Mouse (Mus musculus): ENCODE data around the gene Ubap2l.
A peak's percentile ranks its signal among the peaks of the same experiment; 100 is the strongest.

Ubap2l gene

GRCm38 (mm10) chr3:90065553-90065952 lies 13.1 kb upstream of the Ubap2l start:
- peak; percentile 80 for DNase-seq

GRCm38 (mm10) chr3:90064383-90064782 lies 12.0 kb upstream of the Ubap2l start:
- DNase-seq, result peak; percentile 9

DNA sequence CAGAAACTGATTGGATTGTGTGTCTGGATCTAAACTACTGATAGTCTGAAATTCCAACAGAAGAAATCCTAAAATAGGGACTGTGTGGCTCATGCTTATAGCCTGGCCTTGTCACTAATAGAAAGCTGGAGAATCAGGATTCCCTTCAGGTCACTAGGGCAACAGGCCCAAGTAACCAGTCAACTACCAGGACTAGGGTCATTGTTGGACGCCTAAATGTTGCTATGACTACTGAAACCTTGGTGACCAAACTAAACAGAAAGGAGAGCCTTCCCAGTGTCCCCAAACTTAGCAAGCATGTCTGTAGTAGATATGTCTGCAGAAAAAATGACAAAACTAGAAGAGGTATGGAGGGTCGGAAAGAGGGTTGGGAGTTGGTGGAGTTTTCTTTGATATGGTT lies 10.1 kb upstream of the Ubap2l start:
- peak; percentile 69 for DNase-seq

DNA sequence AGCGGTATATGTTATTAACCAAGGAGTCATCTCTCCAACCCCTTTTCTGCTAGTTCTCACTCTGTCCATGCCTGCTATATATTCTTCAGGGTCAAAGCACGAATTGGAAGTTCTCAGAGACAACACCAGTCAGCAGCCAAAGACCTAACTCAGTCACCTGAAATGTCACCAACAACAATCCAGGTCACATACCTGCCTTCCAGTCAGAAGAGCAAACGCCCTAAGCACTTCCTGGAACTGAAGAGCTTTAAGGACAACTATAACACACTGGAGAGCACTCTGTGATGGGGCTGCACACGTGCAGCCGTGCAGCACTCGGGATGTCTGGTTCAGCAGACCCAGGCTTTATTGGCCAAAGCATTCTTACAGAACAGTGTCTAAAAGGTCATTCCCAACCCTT lies 9.1 kb upstream of the Ubap2l start:
- peak; percentile 69 for DNase-seq

DNA sequence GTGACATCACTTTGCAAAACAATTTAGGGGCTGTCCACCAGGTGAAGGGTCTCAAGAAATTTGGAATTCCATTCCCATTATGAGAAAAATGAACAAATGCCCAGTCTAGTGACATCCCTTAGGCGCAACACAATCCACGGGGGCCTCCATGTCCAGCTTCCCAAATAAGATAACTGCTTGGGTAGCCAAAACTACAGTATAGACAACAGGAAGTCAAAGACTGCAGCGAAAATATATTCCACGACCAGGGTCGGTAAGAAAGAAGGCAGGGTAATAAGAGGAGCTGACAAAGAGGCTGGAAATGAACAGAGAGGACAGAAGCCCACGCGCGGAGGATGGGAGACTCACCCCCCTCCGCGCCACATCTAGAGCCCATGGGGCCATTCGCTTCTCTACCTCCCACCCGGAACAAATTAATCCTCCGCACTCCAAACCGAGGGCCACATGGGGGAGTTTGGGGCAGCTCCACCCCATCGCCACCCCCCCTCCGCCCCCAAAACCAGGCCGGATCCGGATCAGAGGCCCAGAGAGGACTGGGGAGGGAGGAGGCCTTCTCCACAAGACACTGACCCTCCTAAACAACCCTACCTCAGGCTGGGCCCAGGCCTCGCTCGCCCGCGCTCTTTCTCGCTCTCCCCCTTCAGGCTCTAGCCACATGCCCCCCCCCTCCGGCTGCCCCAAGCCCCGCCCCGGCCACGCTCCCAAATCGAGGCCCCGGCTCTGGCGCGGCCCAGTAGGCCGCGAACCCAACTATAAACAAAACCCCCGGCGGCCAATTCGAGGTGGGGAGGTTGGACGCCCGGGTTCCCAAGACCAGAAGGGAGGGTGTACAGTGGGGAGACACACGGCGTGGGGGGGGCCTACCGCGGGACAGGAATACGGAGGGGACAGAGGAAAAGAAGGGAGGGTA lies 732 bp downstream of the Ubap2l start, which contains the start of gene 4933434E20Rik:
TSS of gene 4933434E20Rik (plus strand) at position 196 of the 910 bp plus-strand sequence.
- DNase-seq, result peak; percentile 98

- DNase-seq, result no peak
These were observed 2.7 kb downstream of the Ubap2l start for GRCm38 (mm10) chr3:90049691-90050090.

GRCm38 (mm10) chr3:90036263-90036662 lies 16.2 kb downstream of the Ubap2l start:
- DNase-seq, result no peak

GRCm38 (mm10) chr3:90034653-90035052 lies 17.8 kb downstream of the Ubap2l start:
- no peak for DNase-seq

GRCm38 (mm10) chr3:90016626-90017025 lies 35.8 kb downstream of the Ubap2l start:
- DNase-seq, result no peak

- DNase-seq, result no peak
These were observed 42.1 kb downstream of the Ubap2l start for GRCm38 (mm10) chr3:90010291-90010690.

DNA sequence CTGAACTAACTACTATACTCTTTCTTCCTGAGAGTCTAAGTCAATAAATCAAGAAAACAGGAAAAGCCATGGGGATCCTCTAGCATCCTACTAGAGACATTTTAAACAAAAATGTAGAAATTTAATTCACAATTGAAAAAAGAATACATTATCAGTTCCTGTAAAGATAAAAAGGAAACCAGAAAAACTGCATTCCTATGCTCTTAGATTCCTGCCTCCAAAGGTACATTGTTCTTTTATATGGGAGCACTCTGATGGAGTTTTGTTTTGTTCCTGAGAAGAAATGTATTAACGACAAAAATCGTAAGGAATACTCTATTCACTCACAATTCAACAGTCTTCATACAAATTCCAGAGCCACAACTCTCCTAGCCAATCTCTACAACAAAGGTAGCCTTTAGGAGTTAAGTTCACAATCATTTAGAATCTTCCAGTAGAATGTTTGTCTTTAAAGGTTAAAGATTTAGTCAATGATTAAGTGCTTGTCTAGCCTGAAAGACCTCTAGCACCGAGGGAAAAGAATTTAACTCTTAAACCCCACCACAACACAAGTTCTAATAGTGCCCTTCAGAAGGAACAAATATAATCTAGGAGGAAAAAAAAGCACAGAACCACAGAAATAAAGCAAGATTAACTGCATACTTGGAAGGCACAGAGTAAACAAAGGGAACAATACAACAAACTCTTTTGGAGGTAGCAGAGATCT lies 48.2 kb downstream of the Ubap2l start:
- DNase-seq, result no peak

- no peak for DNase-seq
These were observed 52.6 kb downstream of the Ubap2l start for GRCm38 (mm10) chr3:89999830-90000229.

- no peak for DNase-seq
These were observed 53.3 kb downstream of the Ubap2l start for GRCm38 (mm10) chr3:89999090-89999489.

GRCm38 (mm10) chr3:89998612-89999054 lies 53.8 kb downstream of the Ubap2l start, which contains the start of gene Hax1:
Gene Hax1, minus strand, starts transcription at chr3:89998780.
- DNase-seq, result peak; percentile 99

DNA sequence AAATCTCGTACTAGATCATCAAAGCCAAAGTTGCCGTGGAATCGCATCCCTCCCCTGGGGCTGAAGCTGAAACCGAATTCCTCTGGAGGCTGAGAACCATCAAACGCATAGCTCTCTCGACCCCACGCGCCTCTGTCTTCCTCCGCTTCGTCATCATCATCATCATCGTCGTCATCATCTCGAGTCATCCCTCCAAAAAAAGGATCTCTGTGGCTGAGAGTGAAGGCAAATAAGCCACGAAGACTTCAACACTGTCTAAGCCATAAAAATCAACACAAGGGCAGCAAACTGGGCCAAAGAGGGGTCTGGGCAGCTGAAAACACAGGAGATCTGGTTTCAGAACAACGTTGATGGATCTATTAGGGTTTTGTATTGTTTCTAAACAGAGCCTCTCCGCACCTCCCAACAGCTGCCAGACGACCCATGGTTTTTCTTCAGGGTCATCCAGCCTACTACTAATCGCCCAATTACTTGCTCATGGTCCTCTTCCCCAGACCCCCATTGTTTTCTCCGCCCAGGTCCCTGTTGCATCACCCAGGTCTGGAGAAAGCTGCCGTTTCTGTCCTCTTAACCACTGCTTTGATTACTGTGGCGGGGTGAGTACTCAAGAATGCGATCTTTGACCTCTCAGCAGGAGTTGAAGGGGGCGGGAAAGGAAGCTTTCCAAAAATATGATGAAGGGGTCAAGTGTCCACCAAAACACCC lies 54.5 kb downstream of the Ubap2l start:
- no peak for DNase-seq

- peak; percentile 51 for DNase-seq
These were observed 57.5 kb downstream of the Ubap2l start for GRCm38 (mm10) chr3:89994807-89995515.

GRCm38 (mm10) chr3:89987822-89988221 lies 64.6 kb downstream of the Ubap2l start:
- DNase-seq, result peak; percentile 35

- DNase-seq, result peak; percentile 25
These were observed 65.2 kb downstream of the Ubap2l start for GRCm38 (mm10) chr3:89987211-89987610.

GRCm38 (mm10) chr3:89982426-89982825 lies 70.0 kb downstream of the Ubap2l start:
- no peak for DNase-seq

GRCm38 (mm10) chr3:89976859-89977258 lies 75.6 kb downstream of the Ubap2l start:
- no peak for DNase-seq

DNA sequence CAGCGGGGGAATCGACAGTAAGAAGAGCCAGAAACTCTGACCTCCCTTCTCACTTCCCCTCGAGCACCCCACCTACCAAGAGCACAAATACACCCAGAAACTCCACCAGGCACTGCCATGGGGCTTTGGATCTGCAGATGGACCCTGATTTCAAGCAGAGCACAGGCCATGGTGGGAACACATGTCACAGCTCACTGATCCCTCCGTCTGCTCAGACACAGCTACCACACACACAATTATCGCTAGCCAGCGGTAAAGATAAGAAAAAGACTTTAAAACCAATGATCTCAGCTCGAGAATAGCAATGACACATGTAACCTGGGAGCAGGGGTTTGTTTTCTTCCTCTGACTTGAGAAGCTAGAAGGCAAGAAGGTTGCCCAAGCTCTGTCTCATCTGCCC lies 83.9 kb downstream of the Ubap2l start:
- DNase-seq, result peak; percentile 79

DNA sequence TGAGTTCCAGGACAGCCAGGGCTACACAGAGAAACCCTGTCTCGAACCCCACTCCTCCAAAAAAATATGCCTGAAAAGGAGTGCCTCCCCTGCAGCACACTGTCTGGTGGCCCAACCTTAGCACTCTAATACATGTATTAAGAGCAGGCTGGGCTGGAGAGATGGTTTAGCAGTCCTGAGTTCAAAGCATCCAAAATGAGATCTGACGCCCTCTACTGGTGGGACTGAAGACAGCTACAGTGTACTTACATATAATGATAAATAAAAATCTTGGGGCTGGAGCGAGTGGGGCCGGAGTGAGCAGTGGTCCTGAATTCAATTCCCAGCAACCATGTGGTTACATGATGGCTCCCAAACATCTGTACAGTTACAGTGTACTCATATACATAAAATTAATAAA lies 85.5 kb downstream of the Ubap2l start:
- no peak for DNase-seq
